Mouse (Mus musculus) midbrain, embryonic 12.5 days (tissue): ENCODE measurements around the gene Tmem213. TPM values are rescaled to one million over a fixed set of nuclear protein-coding genes. Genes with fewer than 3 reads are reported as not detected.

ENCODE experiments used
- ATAC-seq: fragments of 200-750 bp; cut with Nextera tagmentation; 2 replicates; pipeline ENCODE4 v1.8.0; 2017; ENCODE audit warnings: low read depth, moderate TSS enrichment, moderate library complexity; ENCODE audit not compliant: low FRiP score
- H3K27ac ChIP-seq: fragments of 300-500 bp; sonication (generic); replicated peaks from 2 replicates; pipeline ENCODE4 v1.5.1; 2016; ENCODE audit warnings: mild to moderate bottlenecking
- H3K27me3 ChIP-seq: fragments of 300-500 bp; sonication (generic); 2 replicates; pipeline ENCODE4 v1.6.1; 2016; ENCODE audit warnings: mild to moderate bottlenecking
- H3K36me3 ChIP-seq: fragments of 300-500 bp; sonication (generic); 2 replicates; pipeline ENCODE4 v1.6.1; 2016
- H3K4me1 ChIP-seq: fragments of 300-500 bp; sonication (generic); 2 replicates; pipeline ENCODE4 v1.6.1; 2016
- H3K4me2 ChIP-seq: fragments of 300-500 bp; sonication (generic); replicated peaks from 2 replicates; pipeline ENCODE4 v1.6.1; 2016; ENCODE audit warnings: mild to moderate bottlenecking, moderate library complexity
- H3K4me3 ChIP-seq: fragments of 300-500 bp; sonication (generic); 2 replicates; pipeline ENCODE4 v1.5.1; 2016; ENCODE audit warnings: mild to moderate bottlenecking
- H3K9ac ChIP-seq: fragments of 300-500 bp; sonication (generic); replicated peaks from 2 replicates; pipeline ENCODE4 v1.6.1; 2016; ENCODE audit warnings: mild to moderate bottlenecking, moderate library complexity
- H3K9me3 ChIP-seq: fragments of 300-500 bp; sonication (generic); 2 replicates; pipeline ENCODE4 v1.6.1; 2016; ENCODE audit warnings: mild to moderate bottlenecking
- WGBS: fragments of 180-500 bp; shearing (Covaris S2); methylation state at CpG from one replicate; pipeline ENCODE4 v1.1.7; 2016; 5-methylcytosine and 5-hydroxymethylcytosine counted together
- polyA plus RNA-seq: library from polyadenylated mRNA; unstranded; fragments of >200 nt; fragmentation: Nextera tagmentation; extraction: Ambion mirVana; gene quantifications from 2 replicates; pipeline ENCODE4 v1.2.1, GENCODE M21; 2016

The Tmem213 gene
- polyA plus RNA-seq, 1 experiment from 2014 or later, result not detected

- no peak overlapping the region for H3K27ac ChIP-seq
- WGBS, result 77% methylated on average over 9 of the region's 9 CpGs
- no peak overlapping the region for H3K4me3 ChIP-seq
- no peaks in the 10 kb centered on the region for H3K27me3 ChIP-seq
- ATAC-seq, result no peak
- peaks cover 15% of the 10 kb centered on the region; the same call in 1 of the 2 replicates for H3K36me3 ChIP-seq
- no peaks in the 10 kb centered on the region for H3K4me1 ChIP-seq
- H3K4me2 ChIP-seq, result no peak overlapping the region
- no peak overlapping the region for H3K9ac ChIP-seq
- H3K9me3 ChIP-seq, result no peaks in the 10 kb centered on the region
These were observed 11.8 kb downstream of the Tmem213 start for GRCm38 (mm10) chr6:38120681-38121371.

DNA sequence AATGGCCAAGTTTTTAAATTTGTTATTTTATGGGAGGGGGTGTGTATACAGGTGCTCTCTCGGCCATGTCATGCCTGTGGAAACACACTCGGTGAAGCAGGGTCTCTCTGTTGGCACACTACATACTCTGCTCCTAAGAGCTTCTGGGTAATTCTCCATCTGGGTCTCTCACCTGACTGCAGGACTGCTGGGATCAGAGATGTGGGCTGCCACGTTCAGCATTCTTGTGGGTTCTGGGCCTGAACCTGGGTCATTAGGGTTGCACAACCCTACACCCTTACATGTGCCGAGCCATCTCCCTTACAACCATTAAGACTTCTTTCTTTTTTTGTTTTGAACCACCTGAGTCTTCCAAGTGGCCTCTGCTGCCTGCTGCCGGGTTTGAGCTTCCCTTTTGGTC lies 12.8 kb downstream of the Tmem213 start:
- no peak overlapping the region for H3K4me3 ChIP-seq
- H3K4me1 ChIP-seq, result no peaks in the 10 kb centered on the region
- peaks cover 24% of the 10 kb centered on the region; the same call in 1 of the 2 replicates for H3K36me3 ChIP-seq
- H3K4me2 ChIP-seq, result no peak overlapping the region
- H3K27ac ChIP-seq, result no peak overlapping the region
- 87% methylated on average over 5 of the region's 5 CpGs for WGBS
- no peak overlapping the region for H3K9ac ChIP-seq
- no peaks in the 10 kb centered on the region for H3K9me3 ChIP-seq
- no peak for ATAC-seq
- no peaks in the 10 kb centered on the region for H3K27me3 ChIP-seq

GRCm38 (mm10) chr6:38122791-38123190 lies 13.7 kb downstream of the Tmem213 start:
- Histone ChIP-seq H3K4me1 (no peaks in the 10 kb centered on the region), H3K4me3 (no peak overlapping the region), H3K9ac (no peak overlapping the region), H3K9me3 (no peaks in the 10 kb centered on the region), H3K27me3 (no peaks in the 10 kb centered on the region), H3K27ac (no peak overlapping the region), H3K4me2 (no peak overlapping the region), H3K36me3 (peaks cover 34% of the 10 kb centered on the region)
- no peak for ATAC-seq
- 68% methylated on average over 6 of the region's 6 CpGs for whole genome bisulfite sequencing

- H3K27me3 ChIP-seq, result no peaks in the 10 kb centered on the region
- no peak overlapping the region for H3K4me3 ChIP-seq
- H3K36me3 ChIP-seq, result peaks cover 42% of the 10 kb centered on the region
- no peaks in the 10 kb centered on the region for H3K9me3 ChIP-seq
- H3K27ac ChIP-seq, result no peak overlapping the region
- ATAC-seq, result no peak
- H3K4me2 ChIP-seq, result no peak overlapping the region
- no peaks in the 10 kb centered on the region for H3K4me1 ChIP-seq
- WGBS, result 85% methylated on average over 18 of the region's 18 CpGs
- no peak overlapping the region for H3K9ac ChIP-seq
These were observed 14.6 kb downstream of the Tmem213 start for GRCm38 (mm10) chr6:38123471-38124206.

GRCm38 (mm10) chr6:38124207-38124835 lies 15.3 kb downstream of the Tmem213 start, which contains the start of gene Atp6v0a4:
TSS of gene Atp6v0a4 (minus strand) at chr6:38124586.
- Histone ChIP-seq H3K27ac (no peak within 1 kb of the TSS), H3K4me3 (no peak within 1 kb of the TSS), H3K4me1 (no peaks in the 10 kb centered on the region), H3K4me2 (no peak within 1 kb of the TSS), H3K9me3 (no peaks in the 10 kb centered on the region), H3K36me3 (peaks cover 45% of the 10 kb centered on the region), H3K9ac (no peak within 1 kb of the TSS), H3K27me3 (no peaks in the 10 kb centered on the region)
- ATAC-seq, result no peak
- 94% methylated on average over 7 of the region's 7 CpGs for WGBS

GRCm38 (mm10) chr6:38124882-38125281 lies 15.8 kb downstream of the Tmem213 start:
- Histone ChIP-seq H3K4me1 (no peaks in the 10 kb centered on the region), H3K4me2 (no peak overlapping the region), H3K4me3 (no peak overlapping the region), H3K9me3 (no peaks in the 10 kb centered on the region), H3K9ac (no peak overlapping the region), H3K27me3 (no peaks in the 10 kb centered on the region), H3K36me3 (peaks cover 49% of the 10 kb centered on the region), H3K27ac (no peak overlapping the region)
- 95% methylated on average over 5 of the region's 5 CpGs for WGBS
- ATAC-seq, result no peak

GRCm38 (mm10) chr6:38125462-38125861 lies 16.4 kb downstream of the Tmem213 start:
- Histone ChIP-seq H3K27me3 (no peaks in the 10 kb centered on the region), H3K4me3 (no peak overlapping the region), H3K9me3 (no peaks in the 10 kb centered on the region), H3K9ac (no peak overlapping the region), H3K27ac (no peak overlapping the region), H3K4me1 (no peaks in the 10 kb centered on the region), H3K36me3 (peaks cover 55% of the 10 kb centered on the region), H3K4me2 (no peak overlapping the region)
- ATAC-seq, result no peak
- 96% methylated on average over 3 of the region's 3 CpGs for WGBS

DNA sequence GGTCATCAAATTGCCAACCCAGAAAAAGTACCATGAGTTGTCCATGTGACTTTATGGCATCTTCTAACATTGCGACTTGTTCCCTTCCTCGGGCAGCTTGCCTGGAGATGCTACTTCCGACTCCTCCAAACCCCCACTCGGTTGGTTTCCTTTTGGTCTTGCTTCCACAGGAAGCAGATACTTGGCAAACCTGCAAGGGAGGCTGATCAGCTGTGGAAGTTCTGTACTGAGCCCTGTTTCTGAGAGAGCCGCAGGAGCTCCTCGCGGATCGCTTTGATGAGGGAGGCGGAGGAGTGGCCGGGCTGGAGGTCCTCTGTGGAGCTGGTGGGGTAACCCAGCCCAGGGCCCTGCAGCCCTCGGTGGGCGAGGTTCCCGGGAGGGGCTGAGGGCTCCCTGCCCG lies 19.1 kb downstream of the Tmem213 start:
- peaks cover 68% of the 10 kb centered on the region for H3K36me3 ChIP-seq
- WGBS, result 94% methylated on average over 14 of the region's 14 CpGs

GRCm38 (mm10) chr6:38129883-38130282 lies 20.8 kb downstream of the Tmem213 start:
- Histone ChIP-seq H3K27me3 (no peaks in the 10 kb centered on the region), H3K9me3 (no peaks in the 10 kb centered on the region), H3K27ac (no peak overlapping the region), H3K36me3 (peaks cover 62% of the 10 kb centered on the region), H3K9ac (no peak overlapping the region), H3K4me2 (no peak overlapping the region), H3K4me3 (no peak overlapping the region), H3K4me1 (no peaks in the 10 kb centered on the region)
- no peak for ATAC-seq
- WGBS, result 97% methylated on average over 5 of the region's 5 CpGs

More for the DNA sequence above, 19.1 kb downstream of the Tmem213 start:
- no peak for ATAC-seq
- Histone ChIP-seq H3K9me3 (no peaks in the 10 kb centered on the region), H3K4me2 (no peak overlapping the region), H3K27me3 (no peaks in the 10 kb centered on the region), H3K4me3 (no peak overlapping the region), H3K4me1 (no peaks in the 10 kb centered on the region), H3K27ac (no peak overlapping the region), H3K9ac (no peak overlapping the region)

DNA sequence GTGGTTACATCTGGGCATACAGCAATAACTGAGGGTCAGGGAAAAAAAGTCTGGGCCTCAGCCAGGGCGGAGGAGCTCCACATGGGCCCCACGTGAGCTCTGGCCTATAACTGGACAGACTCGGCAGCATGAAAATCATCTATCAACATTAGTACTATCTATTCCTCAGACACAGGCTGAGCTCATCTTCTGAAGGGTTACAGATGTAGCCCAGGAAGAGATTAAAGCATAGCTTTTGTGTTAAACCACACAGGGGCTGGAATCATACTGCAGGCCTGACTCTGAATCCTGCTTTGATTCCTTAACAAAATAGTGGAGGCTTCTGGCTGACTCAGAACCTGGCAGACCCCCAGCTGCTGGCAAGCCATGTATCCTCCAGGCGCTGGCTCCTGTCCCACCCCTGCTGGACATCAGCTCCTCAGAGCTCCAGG lies 22.8 kb downstream of the Tmem213 start:
- H3K27me3 ChIP-seq, result no peaks in the 10 kb centered on the region
- no peak for ATAC-seq
- H3K36me3 ChIP-seq, result peaks cover 67% of the 10 kb centered on the region
- no peak overlapping the region for H3K4me2 ChIP-seq
- no peaks in the 10 kb centered on the region for H3K9me3 ChIP-seq
- 89% methylated on average over 4 of the region's 4 CpGs for WGBS
- no peaks in the 10 kb centered on the region for H3K4me1 ChIP-seq
- no peak overlapping the region for H3K27ac ChIP-seq
- H3K4me3 ChIP-seq, result no peak overlapping the region
- H3K9ac ChIP-seq, result no peak overlapping the region

DNA sequence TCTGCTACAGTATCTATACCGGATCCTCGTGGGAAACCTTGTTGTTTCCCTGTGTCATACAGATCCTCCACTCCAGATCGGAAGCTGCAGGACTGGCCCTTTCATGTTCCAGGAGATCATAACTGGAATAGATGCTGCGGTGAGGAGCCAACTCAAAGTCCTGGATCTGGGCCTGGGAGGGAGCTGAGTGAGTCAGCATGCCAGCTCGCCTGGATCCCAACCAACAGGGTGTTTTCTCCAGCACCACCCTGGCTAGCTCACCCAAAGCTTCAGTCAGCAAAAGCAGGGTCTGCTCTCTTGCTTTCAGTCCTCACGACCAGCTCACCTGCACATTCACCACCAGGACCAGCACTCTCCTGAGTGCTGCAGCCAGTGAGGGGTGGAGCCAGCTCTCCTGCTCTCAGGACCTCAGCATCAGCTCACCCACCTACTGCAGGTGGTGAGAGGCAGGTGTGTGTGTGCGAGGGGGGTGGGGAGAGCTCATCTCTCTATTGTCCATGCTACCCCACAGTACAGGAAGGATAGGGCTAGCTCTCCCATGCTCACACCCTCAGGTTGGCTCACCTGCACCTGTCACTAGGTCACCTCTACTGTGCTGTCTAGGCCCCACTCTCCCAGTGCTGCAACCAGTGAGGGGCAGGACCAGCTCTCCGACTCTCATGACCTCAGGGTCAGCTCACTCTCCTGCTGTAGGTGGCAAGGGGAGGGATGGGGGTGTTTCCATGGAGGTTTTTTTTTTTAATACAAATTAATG lies 25.9 kb downstream of the Tmem213 start:
- 93% methylated on average over 8 of the region's 8 CpGs for WGBS
- Histone ChIP-seq H3K27ac (no peak overlapping the region), H3K36me3 (peaks cover 65% of the 10 kb centered on the region), H3K4me3 (no peak overlapping the region), H3K4me1 (no peaks in the 10 kb centered on the region), H3K9ac (no peak overlapping the region), H3K4me2 (no peak overlapping the region), H3K27me3 (no peaks in the 10 kb centered on the region), H3K9me3 (no peaks in the 10 kb centered on the region)
- ATAC-seq, result no peak
